Mouse (Mus musculus) regulatory T cell (primary cell): ENCODE results near the gene Prkd2.

Experiments used
- in situ Hi-C: fragments of 300-600 bp; cut with MboI, MseI; formaldehyde crosslinking; loops from one replicate; pipeline ENCODE4 v1.15.1; 2025; ENCODE audit warnings: high pct_unique_total_duplicates

Gene Prkd2

GRCm38 (mm10) chr7:16842645-16843063, at the start of gene Prkd2:
Gene Prkd2, plus strand, starts transcription at chr7:16842902.
- in situ Hi-C loops, result no loop called here

DNA sequence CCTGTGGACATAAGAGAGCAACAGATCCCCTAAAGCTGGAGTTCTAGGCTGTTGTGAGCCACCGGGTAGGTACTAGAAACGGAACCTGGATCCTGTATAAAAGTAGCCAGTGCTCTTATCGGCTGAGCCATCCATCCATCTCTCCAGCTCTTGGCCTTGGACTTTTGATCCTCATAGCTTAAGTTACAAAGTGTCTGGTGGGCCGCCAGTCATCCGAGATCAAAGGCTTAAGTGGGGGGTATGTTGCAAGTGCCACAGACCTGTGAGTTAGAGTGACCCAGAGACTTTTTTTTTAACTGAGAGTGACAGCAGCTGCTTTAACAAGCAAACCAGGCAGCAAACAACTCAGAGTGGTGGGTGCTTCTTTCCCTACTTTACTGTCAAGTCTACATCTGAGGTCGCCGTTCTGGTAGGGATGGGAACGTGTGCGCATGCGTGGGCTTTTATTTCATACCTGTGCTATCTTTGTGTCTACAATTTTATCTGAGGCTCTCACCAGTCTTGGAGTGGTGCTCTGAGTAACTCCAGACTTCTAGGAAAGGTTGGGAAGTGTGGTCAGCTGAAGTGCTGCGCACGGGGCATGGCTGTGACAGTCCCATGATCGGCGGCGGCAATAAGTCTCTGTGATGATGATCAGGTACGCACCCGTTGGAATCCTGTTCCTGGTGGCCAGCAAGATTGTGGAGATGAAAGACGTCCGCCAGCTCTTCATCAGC, 49.5 kb upstream of the Prkd2 start:
- in situ Hi-C loops, result no loop called here

DNA sequence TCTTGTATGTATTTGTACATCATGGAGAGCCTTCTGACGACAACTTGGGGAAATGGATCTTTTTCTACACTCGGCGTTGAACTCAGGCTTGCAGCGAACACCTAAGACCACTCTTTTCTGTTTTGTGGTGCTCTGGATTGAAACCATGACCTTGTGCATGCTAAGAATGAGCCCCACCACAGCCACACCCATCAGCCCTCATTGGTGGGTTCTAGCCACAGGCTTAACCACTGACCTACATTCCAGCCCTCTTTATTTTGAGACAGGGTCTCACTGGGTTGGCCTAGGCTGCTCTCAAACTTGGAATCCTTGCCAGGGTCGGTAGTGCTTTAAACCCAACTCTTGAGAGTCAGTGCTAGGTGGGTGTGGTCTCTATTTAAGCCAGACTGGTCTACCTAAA, 47.8 kb upstream of the Prkd2 start:
- in situ Hi-C loops, result no loop called here

DNA sequence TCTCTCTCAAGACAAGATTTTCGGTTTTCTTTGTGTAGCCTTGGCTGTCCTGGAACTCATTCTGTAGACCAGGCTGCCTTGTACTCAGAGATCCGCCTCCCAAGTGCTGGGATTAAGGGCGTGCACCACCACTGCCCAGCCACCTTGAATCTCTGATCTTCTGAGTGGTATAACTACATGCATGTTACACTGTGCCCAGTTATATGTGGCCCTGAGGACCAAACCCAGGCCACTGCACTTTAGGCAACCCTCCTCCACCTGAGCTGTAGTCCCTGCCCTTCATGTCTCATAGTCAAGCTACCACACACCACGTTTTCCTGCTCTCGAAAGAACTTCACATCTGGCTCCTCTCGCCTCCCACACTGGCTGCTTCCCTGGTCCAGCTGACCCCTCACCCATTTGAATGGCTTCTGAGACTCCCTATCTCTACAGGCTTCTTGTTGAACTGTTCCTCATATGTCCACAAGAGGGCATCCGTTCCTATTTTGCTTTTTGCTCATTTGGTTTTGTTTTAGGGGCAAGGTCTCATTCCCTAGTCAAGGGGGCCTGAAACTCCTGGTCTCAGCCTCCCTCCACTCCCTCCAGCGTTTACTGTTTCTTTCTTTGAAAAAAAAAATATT, 38.2 kb upstream of the Prkd2 start:
- in situ Hi-C loops, result loop anchor here (5.0 kb wide), 1 partner anchor 57 kb away; no protein-coding TSS in a partner anchor

GRCm38 (mm10) chr7:16807936-16808335, 34.8 kb upstream of the Prkd2 start:
- in situ Hi-C loops, result loop anchor here (5.0 kb wide), 1 partner anchor 61 kb away; no protein-coding TSS in a partner anchor

- in situ Hi-C loops, result loop anchor here (5.0 kb wide), 1 partner anchor 61 kb away; no protein-coding TSS in a partner anchor
Observed at GRCm38 (mm10) chr7:16808647-16809046, 34.1 kb upstream of the Prkd2 start.

- in situ Hi-C loops, result loop anchor here (5.0 kb wide), 1 partner anchor 62 kb away; no protein-coding TSS in a partner anchor
Observed at GRCm38 (mm10) chr7:16809739-16810138, 33.0 kb upstream of the Prkd2 start.

- in situ Hi-C loops, result no loop called here
Observed at GRCm38 (mm10) chr7:16810399-16810919, 32.2 kb upstream of the Prkd2 start.

GRCm38 (mm10) chr7:16810920-16811648, 31.6 kb upstream of the Prkd2 start:
- in situ Hi-C loops, result no loop called here

DNA sequence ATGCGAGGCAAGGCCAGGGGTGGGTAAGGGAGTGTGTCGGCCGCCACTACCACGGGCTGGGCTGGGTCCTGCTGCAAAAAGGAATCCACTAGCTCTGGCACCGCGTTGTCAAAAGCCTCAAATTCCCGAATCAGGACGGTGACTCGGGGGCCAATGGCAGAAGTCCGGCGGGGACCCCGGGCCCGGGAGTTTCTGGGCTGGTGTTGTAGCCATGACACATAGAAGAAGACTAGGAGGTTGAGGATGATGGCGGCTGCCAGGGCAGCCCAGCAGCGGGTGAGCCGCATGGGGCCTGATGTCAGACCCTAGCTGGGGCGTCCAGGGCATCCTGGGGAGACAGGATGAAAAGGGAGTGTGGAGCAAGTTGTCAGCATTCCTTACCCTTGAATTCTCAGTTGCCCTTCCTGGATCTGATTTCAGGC, 31.0 kb upstream of the Prkd2 start:
- in situ Hi-C loops, result no loop called here

DNA sequence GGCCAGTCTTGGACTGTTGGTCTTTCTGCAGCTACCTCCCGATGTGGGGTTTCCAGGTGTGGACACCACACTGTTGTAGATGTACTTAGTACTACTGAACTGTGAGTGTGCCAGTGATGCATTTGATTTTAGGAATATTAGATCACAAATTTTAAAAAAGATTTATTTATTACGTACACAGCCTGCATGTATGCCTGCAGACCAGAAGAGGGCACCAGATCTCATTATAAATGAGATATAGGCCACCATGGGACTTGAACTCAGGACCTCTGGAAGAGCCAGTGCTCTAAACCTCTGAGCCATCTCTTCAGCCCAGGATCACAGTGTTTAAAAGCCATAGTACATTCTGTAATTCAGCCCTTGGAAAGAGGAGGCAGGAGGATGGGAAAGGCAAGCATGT, 30.2 kb upstream of the Prkd2 start:
- in situ Hi-C loops, result no loop called here

DNA sequence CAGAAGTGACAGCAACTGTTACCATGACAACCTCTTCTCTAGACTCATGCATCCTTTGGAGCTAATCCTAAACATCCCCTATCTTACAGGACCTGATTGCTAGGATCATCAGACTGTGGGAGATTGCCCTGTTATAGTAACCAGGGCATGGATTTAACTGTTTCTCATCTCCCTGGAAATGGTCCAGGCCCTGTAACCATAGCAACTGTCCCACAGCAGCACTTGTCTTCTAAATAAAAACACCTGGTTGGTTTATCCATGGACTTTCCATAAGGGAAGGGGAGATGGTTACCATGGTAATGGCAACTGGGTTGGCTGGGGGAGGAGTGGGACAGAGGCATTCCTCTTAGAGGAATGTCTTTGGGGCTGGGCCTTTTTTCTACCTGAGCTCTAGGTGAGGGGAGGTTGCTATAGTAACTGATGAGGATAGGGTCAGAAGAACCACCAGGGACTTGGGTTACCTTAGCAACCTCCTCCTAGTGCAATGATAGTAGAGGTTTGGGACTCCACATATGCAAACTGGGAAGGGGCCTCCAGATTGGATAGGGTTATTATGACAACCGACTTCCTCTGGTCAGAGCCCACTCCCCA, 27.3 kb upstream of the Prkd2 start, which contains the start of gene Strn4:
Gene Strn4, plus strand, starts transcription at position 539 of the 591 bp plus-strand sequence.
- in situ Hi-C loops, result loop anchor here (5.0 kb wide), 1 partner anchor 107 kb away; the partner anchor contains the start of gene Calm3

- in situ Hi-C loops, result loop anchor here (5.0 kb wide), 1 partner anchor 106 kb away; the partner anchor contains the start of gene Calm3
Observed at GRCm38 (mm10) chr7:16816078-16816474, 26.6 kb upstream of the Prkd2 start.

GRCm38 (mm10) chr7:16816475-16817122, 26.1 kb upstream of the Prkd2 start, which contains the start of gene Fkrp:
Gene Fkrp, minus strand, starts transcription at chr7:16816732.
- in situ Hi-C loops, result loop anchor here (5.0 kb wide), 1 partner anchor 106 kb away; the partner anchor contains the start of gene Calm3

GRCm38 (mm10) chr7:16817693-16818092, 25.0 kb upstream of the Prkd2 start:
- in situ Hi-C loops, result loop anchor here (5.0 kb wide), 1 partner anchor 105 kb away; the partner anchor contains the start of gene Calm3

GRCm38 (mm10) chr7:16819794-16820193, 22.9 kb upstream of the Prkd2 start:
- in situ Hi-C loops, result loop anchor here (5.0 kb wide), 1 partner anchor 103 kb away; the partner anchor contains the start of gene Calm3

- in situ Hi-C loops, result no loop called here
Observed at GRCm38 (mm10) chr7:16820271-16820763, 22.4 kb upstream of the Prkd2 start.

DNA sequence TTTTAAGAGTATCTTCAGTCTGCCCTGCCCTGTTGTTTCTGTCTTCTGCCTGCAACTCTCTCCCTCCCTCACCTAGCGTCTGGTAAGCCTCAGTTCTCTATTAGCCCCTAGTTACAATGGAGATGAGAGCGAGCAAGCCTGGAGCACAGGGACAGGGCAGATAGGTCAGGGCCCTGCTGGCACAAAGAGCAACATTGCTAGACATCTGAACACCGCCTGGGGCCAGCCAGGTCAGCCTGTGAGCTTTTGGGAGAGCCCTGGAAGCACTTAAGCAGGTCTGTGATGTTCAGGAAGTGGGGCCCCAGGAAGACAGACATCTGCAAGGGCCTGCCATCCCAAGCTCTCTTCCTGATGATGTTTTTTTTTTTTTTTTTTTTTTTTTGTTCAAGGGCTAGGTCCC, 21.6 kb upstream of the Prkd2 start:
- in situ Hi-C loops, result no loop called here

- in situ Hi-C loops, result no loop called here
Observed at GRCm38 (mm10) chr7:16821669-16822101, 21.0 kb upstream of the Prkd2 start.

DNA sequence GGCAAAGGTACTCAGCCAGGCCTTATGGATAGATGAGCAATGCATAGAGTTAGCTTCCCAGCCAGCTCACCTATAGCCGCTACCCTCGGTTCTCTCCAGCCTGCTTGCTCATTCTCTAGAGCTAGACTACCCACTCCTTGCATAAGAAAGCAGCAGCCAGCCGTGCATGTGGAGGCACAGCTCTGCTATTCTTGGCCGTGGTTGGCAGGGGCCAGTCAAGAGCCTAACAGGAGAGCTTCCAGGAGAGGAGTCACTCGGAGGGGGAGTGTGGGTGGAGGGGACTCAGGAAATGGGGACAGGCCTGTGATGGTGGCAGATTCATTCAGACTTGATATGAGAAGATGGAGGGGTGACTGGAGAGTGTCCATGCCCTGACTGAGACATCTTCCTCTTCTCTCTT, 19.0 kb upstream of the Prkd2 start:
- in situ Hi-C loops, result no loop called here
